Mouse (Mus musculus) heart, postnatal 25 days (tissue): ENCODE data around the gene Chchd5. TPM values are rescaled to one million over a fixed set of nuclear protein-coding genes. Genes with fewer than 3 reads are reported as not detected.

ENCODE experiments used
- DNase-seq: peaks from one replicate; pipeline ENCODE4 v3.0.0; 2022; ENCODE audit warnings: low spot score
- intact Hi-C: fragments of 180-260 bp; cut with DNase I; formaldehyde crosslinking; loops from one replicate; pipeline ENCODE4 v1.15.1; 2025
- total RNA-seq, 2 experiments: library from RNA; stranded (reverse); gene quantifications; 2 replicates each; pipeline ENCODE4 v1.2.3; 2021

Gene Chchd5
- total RNA-seq, 2 experiments from 2014 or later, result 10.0 to 10.1 TPM

DNA sequence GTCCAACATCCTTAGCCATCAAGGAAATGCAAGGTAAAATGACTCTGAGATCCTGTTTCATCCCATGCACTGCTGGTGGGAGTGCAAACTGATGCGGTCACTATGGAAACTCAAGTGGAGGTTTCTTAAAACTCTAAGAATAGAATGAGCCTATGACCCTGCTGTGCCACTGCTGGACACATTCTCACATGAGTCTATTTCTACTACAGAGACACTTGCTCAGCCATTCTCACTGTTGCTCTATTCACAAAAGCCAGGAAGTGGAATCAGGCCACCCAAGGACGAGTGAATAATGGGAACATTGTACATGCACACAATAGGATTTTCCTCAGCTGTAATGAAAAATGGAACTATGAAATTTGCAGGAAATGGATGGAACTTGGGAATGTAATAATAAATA lies 19.3 kb downstream of the Chchd5 start:
- no peak for DNase-seq
- intact Hi-C loops, result no loop called here

GRCm38 (mm10) chr2:129150386-129150785 lies 20.9 kb downstream of the Chchd5 start:
- intact Hi-C loops, result no loop called here
- DNase-seq, result no peak

GRCm38 (mm10) chr2:129151111-129151510 lies 21.6 kb downstream of the Chchd5 start:
- intact Hi-C loops, result no loop called here
- no peak for DNase-seq

- intact Hi-C loops, result no loop called here
Measured at GRCm38 (mm10) chr2:129152751-129153150, 23.3 kb downstream of the Chchd5 start.

GRCm38 (mm10) chr2:129164815-129165214 lies 35.3 kb downstream of the Chchd5 start:
- DNase-seq, result no peak
- intact Hi-C loops, result no loop called here

More at GRCm38 (mm10) chr2:129152751-129153150, 23.3 kb downstream of the Chchd5 start:
- DNase-seq, result no peak

DNA sequence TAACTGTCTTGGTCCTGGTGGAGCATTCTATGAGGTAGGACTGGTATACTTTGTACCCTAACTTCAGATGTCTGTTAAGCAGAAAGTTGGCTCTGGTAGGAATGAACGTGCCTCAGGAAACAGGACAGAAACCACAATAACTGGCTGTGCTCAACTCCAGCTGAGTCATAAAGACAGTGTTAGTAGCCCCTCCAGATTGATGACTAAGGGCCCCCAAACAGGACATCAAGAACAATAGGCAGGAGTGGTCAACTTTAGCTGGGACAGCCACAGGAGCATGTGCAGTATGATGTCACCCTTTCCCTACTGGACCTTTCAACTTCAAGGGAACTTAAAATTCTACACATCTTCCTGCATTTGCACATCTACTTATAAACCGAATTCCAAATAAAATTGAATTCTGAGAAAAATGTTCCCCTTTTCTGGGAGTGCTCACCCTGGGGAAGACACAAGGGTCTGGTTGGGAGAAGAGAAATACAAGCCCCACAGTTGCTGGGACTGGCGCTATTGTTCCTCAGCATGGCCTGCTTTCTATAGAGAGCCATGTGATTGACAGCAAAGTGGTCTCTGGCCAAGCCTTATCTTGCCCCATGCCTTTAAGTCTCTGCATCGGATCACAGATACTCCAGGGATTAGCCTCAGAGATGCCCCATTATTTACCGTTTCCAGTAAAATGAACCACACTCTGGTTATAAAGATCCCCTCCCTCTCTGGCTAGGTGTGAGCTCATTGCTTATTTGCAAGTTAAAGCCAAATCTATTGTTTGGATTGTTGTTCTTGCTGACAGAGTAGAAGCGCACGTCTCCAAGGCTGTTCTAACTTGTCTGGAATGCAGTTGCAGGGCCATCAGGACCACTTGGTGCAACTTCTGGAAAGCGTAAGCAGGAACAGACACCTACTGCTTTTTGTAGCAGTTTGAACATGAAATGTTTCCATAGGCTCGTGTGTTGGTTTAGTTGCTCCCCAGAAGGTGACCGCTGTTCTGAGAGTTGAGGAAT lies 37.3 kb downstream of the Chchd5 start:
- no peak for DNase-seq
- intact Hi-C loops, result no loop called here

DNA sequence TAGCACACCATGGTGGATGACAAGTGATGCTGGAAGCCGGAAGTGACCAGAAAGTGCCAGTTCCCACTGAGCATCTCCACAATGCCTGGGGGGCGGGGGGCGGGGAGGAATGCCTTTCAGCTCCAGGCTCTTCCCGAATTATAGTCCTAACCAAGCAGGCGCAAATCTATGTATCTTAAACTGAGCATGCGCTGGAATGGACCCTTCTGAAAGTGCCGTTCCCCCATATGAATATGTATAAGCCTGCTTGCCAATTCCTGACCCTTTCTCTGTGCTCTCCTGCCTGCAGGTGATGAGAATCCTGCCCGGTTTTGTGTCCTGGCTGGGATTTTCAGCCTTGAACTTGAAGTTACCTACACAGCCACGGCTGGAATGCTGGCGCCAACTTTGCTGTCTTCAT lies 43.9 kb downstream of the Chchd5 start:
- intact Hi-C loops, result loop anchor here (5.0 kb wide), 1 partner anchor 264 kb away; no protein-coding TSS in a partner anchor
- no peak for DNase-seq

DNA sequence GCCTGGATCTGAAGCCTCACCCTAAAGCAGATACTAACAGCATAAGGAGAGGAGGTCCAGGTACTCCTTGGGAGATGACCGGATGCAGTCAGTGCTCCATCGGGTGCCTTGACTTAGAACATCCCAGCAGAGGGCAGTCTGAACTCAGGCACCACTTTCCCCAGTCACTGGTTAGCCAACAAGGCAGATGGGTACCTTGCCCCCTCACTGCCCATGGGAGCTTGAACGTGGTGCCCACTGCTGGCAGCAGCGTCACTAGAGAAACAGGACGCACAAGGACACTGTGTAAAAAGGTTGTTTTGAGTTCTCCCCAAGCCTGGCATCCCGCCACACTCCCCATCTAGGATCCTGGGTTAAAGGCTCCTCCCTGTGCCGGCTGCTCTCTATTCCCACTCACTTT lies 45.0 kb downstream of the Chchd5 start:
- DNase-seq, result no peak
- intact Hi-C loops, result loop anchor here (1.0 to 5.0 kb wide), 2 partner anchors 84 to 263 kb away; no protein-coding TSS in a partner anchor

DNA sequence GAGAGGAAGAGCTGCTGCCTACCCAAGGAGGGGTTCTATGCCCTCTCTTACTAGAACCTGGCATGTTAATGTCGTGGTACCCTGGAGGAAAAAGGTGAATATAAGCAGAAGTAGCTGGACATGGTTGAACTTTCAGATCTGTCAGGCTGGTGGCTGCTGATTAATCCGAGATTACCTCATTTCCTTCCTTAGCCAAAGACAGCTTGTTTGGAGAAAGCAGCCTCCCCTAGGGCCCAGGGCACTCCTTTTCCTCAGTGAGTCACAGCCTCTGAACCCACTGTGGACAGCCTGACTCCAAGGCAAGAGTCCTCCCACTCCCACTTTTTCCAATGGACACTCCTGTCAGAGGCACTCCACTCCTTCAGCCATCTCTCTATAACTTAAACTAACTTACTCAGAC lies 46.1 kb downstream of the Chchd5 start:
- DNase-seq, result no peak
- intact Hi-C loops, result no loop called here

- DNase-seq, result no peak
- intact Hi-C loops, result no loop called here
Measured at GRCm38 (mm10) chr2:129176676-129177420, 47.3 kb downstream of the Chchd5 start.

DNA sequence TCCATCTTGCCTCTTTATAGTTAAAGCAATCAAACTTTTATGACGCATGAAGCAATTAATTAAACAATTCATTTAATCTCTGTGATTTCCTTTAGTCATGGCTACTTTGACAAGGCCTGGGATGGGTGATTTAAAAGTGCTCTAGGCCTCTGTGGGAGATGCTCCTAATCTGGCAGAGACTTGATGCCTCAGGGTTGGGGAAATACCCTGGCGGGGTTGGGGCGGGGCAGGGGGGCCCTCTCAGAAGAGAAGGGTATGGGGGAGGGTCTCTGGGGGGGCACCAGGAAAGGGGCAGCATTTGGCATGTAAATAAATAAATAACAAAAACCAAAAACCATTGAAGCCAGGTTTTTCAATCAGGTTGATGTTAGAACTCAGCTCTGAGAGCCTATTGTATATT lies 48.2 kb downstream of the Chchd5 start:
- intact Hi-C loops, result no loop called here
- no peak for DNase-seq

DNA sequence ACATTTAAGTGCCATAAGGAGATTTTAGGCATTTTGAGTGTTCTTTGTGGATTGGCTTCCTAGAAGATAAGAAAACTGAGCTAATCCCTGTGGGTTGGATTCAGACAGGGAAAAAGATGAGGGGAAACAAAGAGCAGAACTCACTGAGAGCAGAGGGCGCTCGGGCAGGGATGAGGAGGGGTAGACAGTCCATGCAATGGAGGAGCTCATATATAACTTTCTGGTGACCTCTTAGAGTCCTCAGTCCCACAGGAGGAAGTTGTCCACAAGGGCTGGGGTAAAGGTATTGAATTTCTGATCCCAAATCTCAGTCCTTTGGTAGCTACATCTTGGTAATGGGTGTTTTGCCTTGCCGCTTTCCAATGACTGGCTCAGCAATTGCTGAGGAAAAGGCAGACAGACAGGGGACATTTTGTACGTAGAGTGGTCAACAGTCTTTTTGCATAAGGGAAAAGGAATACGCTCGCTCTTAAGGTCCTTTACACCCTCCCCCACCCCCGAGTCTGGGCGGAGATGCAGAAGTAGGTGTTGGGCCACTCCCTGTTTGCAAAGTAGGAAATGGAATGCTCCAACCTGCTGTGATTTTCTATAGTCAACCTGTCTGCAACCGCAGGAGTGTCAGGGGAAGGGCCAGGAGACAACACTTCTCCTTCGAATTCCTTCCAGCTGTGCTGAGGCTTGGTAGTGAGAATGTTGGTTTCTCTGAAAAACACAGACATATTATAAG lies 48.8 kb downstream of the Chchd5 start:
- no peak for DNase-seq
- intact Hi-C loops, result no loop called here

DNA sequence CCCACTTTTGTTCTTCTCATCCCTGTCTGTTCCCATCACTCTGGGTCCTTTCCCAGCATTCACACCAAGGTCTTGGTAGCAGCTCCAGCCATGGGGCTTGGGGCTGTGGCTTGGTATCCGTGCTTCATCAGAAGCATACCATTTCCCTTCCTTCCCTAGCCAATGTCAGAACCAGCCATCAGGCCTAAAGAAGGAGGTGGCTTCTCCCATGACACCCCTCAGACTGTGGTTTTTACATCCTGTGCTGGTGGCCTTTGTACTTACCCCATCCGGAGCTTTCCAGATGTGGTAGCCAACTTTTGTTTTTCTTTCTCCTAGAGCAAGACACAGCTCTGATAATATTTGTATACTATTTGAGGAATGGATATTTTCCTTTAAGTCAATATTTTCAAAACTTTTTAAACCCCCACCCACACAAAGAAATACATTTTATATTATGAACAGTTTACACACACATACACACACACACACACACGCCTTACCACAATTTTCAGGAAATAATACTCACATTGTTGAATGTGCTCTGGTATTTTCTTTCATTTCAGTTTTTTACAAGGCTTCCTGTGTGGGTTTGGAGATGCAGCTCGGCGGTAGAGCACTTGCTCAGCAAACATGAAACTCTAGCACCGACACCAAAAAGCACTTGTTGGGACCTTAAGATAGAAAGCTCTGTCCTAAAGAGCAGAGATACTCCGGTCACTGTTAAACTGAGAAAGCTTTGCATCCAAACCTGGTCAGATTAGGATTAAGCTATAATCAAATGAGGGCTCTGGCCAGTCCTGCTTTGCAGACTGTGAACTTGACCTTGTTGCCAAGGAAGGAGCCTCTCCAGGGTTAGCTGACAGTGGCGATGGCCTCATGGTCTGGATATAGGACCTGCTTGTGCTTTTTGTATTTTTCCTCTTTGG lies 50.7 kb downstream of the Chchd5 start:
- intact Hi-C loops, result no loop called here
- DNase-seq, result no peak

- intact Hi-C loops, result no loop called here
- DNase-seq, result no peak
Measured at GRCm38 (mm10) chr2:129181509-129181908, 52.0 kb downstream of the Chchd5 start.

GRCm38 (mm10) chr2:129182412-129182811 lies 52.9 kb downstream of the Chchd5 start:
- intact Hi-C loops, result no loop called here
- no peak for DNase-seq

DNA sequence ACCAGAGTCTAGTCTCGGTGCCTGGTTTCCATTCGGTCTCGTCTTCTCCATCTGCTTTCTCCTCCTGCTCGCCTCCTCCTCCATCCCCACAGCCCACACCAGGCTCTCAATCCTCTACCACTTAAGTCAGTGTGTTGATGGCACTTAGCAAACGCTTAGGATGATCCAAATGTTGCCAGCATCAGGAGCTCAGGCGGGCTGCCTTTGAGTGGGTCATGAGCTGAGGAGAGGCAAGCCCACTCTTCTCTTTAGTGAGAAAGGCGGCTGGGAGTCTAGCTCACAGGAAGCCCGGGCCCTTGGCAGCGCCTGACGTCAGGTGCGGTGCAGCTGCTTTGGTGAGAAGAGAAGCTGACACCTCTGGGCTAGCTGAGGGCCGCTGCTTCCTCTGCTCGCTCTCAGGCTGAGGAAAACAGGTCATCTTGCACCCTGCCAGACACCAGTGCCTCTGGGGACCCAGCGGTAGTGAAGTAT lies 54.1 kb downstream of the Chchd5 start:
- no peak for DNase-seq
- intact Hi-C loops, result no loop called here
